13 mouse cellular contexts compared by ENCODE assay signal in the genomic region with DNA sequence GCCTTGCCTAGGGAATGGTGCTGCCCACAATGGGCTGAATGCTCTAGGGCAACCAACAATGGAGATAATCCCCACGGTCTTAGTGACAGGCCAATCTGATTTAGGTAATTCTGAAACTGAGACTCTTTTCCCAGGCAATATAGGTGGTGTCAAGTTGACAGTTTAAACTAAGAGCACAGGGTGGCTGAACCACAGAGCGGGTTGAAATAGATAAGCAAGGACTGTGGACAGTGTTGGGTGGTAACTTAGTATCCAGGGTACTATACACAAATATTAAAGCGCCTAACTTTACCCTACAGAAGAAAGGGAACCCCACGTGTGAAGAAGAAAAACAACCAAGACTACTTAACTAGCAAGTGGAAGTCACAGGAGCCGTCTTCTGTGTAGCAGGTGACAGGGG.
"Had no signal": no experiment of that assay in that cellular context is flagged by ENCODE, and none has a peak within 500 bp of the region (broad histone marks: within the 10 kb centered on the region; RNA-seq: fewer than 3 reads in every experiment).

No protein-coding gene starts in this region.

- H3K9ac ChIP-seq: liver, embryonic 15.5 days; midbrain, embryonic 13.5 days had no signal

- DNase-seq: kidney, adult 18-20 months; kidney, adult 9 months; kidney, postnatal 25 days; layer of hippocampus, adult 9-11 months; lung, adult 2 months; lung, postnatal 14 days; lung, postnatal 4 days; thymus, postnatal 25 days had no signal

- H3K4me3 ChIP-seq: layer of hippocampus, adult 2 months; liver, embryonic 15.5 days; midbrain, embryonic 10.5 days; midbrain, embryonic 13.5 days had no signal

- H3K4me2 ChIP-seq: liver, embryonic 15.5 days; midbrain, embryonic 13.5 days had no signal

- ATAC-seq: intestine, embryonic 16.5 days; midbrain, embryonic 13.5 days had no signal

- H3K27ac ChIP-seq: layer of hippocampus, adult 2 months; liver, embryonic 15.5 days; midbrain, embryonic 10.5 days; midbrain, embryonic 13.5 days had no signal

- H3K36me3 ChIP-seq: liver, embryonic 15.5 days; midbrain, embryonic 10.5 days; midbrain, embryonic 13.5 days had no signal

- H3K9me3 ChIP-seq: liver, embryonic 15.5 days; midbrain, embryonic 13.5 days had no signal

- H3K27me3 ChIP-seq: liver, embryonic 15.5 days; midbrain, embryonic 13.5 days had no signal

- H3K4me1 ChIP-seq: liver, embryonic 15.5 days had no signal
